Mouse (Mus musculus): ENCODE data around the gene Hhat.

Gene Hhat

GRCm38 (mm10) chr1:192450425-192450824 is 320.6 kb downstream of the Hhat start:
- TF ChIP-seq GATA4 (IDR thresholded peaks at IDR 0.05; ENCODE audit: insufficient replicate concordance, low read length) = no peak

- no peak for TF ChIP-seq GATA4 (IDR thresholded peaks at IDR 0.05; ENCODE audit: insufficient replicate concordance, low read length)
These were observed 321.3 kb downstream of the Hhat start for GRCm38 (mm10) chr1:192449572-192450351.

GRCm38 (mm10) chr1:192448512-192448911 is 322.5 kb downstream of the Hhat start:
- no peak for TF ChIP-seq GATA4 (IDR thresholded peaks at IDR 0.05; ENCODE audit: insufficient replicate concordance, low read length)

- no peak for TF ChIP-seq GATA4 (IDR thresholded peaks at IDR 0.05; ENCODE audit: insufficient replicate concordance, low read length)
These were observed 323.4 kb downstream of the Hhat start for GRCm38 (mm10) chr1:192447666-192448065.

Measured in liver, adult (tissue).